In genomic region chr3:60085729-60086128, GRCm38 (mm10) we compare ENCODE assay signal across 20 mouse cellular contexts. TPM values are rescaled to one million over a fixed set of nuclear protein-coding genes. Genes with fewer than 3 reads are reported as not detected.
"Had no signal": no experiment of that assay in that cellular context is flagged by ENCODE, and none has a peak within 500 bp of the region (broad histone marks: within the 10 kb centered on the region; RNA-seq: fewer than 3 reads in every experiment).

No protein-coding gene starts in this region.

- H3K36me3 ChIP-seq: neural tube, embryonic 12.5 days; neural tube, embryonic 13.5 days; neural tube, embryonic 15.5 days; stomach, embryonic 15.5 days had no signal

- H3K27ac ChIP-seq: neural tube, embryonic 12.5 days; neural tube, embryonic 13.5 days; neural tube, embryonic 15.5 days; stomach, embryonic 15.5 days; stomach, postnatal 0 days had no signal

- H3K4me1 ChIP-seq: neural tube, embryonic 15.5 days; stomach, embryonic 15.5 days had no signal

- DNase-seq: retina, postnatal 1 day; right cerebral cortex, adult 18-20 months; right cerebral cortex, postnatal 14 days; right cerebral cortex, postnatal 25 days; right cerebral cortex, postnatal 4 days; spleen, adult 18-20 months; thymus, adult 18-20 months; thymus, adult 2 months; thymus, postnatal 14 days; thymus, postnatal 25 days; thymus, postnatal 36 days; thymus, postnatal 4 days had no signal

- H3K4me3 ChIP-seq: neural tube, embryonic 12.5 days; neural tube, embryonic 13.5 days; neural tube, embryonic 15.5 days; stomach, embryonic 15.5 days had no signal

- H3K9me3 ChIP-seq: neural tube, embryonic 12.5 days; neural tube, embryonic 13.5 days; neural tube, embryonic 15.5 days; stomach, embryonic 15.5 days had no signal

- H3K9ac ChIP-seq: neural tube, embryonic 12.5 days; neural tube, embryonic 13.5 days; neural tube, embryonic 15.5 days; stomach, embryonic 15.5 days had no signal

- H3K4me2 ChIP-seq: neural tube, embryonic 12.5 days; neural tube, embryonic 13.5 days; neural tube, embryonic 15.5 days; stomach, embryonic 15.5 days had no signal

- H3K27me3 ChIP-seq: neural tube, embryonic 12.5 days; neural tube, embryonic 13.5 days; neural tube, embryonic 15.5 days; stomach, embryonic 15.5 days had no signal

RNA-seq across cellular contexts. Expression of gene Sucnr1, which starts 4.1 kb away (rescaled TPM):
- total RNA-seq: neutrophil, adult 5-6 weeks had no signal
- polyA plus RNA-seq: neural tube, embryonic 12.5 days; neural tube, embryonic 13.5 days; neural tube, embryonic 14.5 days; neural tube, embryonic 15.5 days; stomach, embryonic 14.5 days had no signal
